Mouse (Mus musculus) left cerebral cortex, adult 18-20 months (tissue): ENCODE measurements around the gene Gm14443. TPM values are rescaled to one million over a fixed set of nuclear protein-coding genes. Genes with fewer than 3 reads are reported as not detected.
"Not testable (repeated sequence)": the region's sequence is repeated elsewhere in the genome, so short reads cannot be mapped to it uniquely, and the experiment has no call there.

Source experiments
- DNase-seq, 2 experiments: peaks; one replicate each; pipeline ENCODE4 v3.0.0; 2021 to 2022; ENCODE audit warnings: low spot score in 2 of 2, mixed read lengths in 1 of 2
- long read RNA-seq, 2 experiments: library from polyadenylated mRNA; stranded (forward); transcript quantifications; one replicate each; pipeline ENCODE4 v2.0.0; 2021
- total RNA-seq, 2 experiments: library from RNA; stranded (reverse); gene quantifications; 2 replicates each; pipeline ENCODE4 v1.2.3; 2021

Gm14443 gene
- 1 to 10 TPM; 5.4 to 5.6 TPM for total RNA-seq
- long read RNA-seq, experiment 1, result 0 reads
- long read RNA-seq, experiment 2, result 0 reads

DNA sequence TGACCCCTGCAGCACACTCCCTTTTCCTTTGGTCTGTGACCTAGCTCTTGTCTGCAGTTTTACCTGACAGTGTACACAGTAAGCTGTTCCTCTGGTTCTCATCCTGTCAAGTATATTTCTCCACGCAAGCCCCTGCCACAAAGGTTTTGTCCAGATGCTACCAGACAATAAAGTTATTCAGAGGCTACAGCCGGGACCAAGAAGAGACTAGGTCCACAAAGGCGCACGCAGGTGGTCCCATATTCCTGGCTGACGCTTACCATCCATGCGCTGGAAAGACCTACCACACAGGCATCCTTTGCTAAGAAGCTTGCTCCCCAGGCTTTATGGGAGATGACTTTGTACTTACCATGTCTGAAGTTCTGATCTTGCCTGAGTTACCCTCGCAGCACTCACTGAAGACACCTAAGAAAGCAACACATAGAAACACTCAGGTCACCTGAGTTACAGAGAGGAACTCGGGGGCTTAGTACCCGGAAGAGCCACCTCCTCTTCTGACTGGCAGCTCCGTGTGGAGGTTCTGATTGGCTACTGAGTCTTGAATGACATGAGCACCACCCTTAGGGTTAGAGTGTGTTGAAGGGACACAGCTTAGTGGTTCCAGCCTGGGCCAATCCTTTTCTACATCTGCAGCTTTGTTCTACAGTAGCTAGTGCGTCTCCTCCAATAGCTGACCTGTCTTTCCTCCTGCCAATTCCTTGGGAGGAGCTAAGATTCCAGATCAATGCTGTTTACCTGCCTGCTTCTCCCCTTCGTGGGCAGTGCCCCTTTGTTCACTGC, at the start of gene Gm14443:
Gene Gm14443, minus strand, starts transcription at position 471 of the 780 bp plus-strand sequence.
- DNase-seq, result not testable (repeated sequence)

DNA sequence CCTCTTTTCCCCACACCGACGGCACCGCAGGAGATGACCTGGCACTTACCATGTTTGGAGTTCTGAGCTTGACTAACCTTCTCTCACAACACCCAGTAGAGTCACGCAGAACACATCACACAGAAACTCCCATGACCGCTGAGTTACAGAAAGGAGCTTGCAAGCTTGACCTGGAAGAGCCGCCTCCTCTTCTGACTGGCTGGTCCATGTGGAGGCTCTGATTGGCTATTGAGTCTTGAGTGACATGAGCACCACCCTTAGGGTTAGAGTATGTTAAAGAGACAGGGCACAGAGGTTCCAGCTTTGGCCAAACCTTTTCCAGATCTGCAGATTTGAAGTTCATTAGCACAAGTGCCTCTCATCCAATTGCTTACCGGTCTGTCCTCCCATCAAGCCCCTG, 31.1 kb upstream of the Gm14443 start, which contains the start of gene Gm14391:
Gene Gm14391, minus strand, starts transcription at position 186 of the 400 bp plus-strand sequence.
- DNase-seq, result not testable (repeated sequence)

DNA sequence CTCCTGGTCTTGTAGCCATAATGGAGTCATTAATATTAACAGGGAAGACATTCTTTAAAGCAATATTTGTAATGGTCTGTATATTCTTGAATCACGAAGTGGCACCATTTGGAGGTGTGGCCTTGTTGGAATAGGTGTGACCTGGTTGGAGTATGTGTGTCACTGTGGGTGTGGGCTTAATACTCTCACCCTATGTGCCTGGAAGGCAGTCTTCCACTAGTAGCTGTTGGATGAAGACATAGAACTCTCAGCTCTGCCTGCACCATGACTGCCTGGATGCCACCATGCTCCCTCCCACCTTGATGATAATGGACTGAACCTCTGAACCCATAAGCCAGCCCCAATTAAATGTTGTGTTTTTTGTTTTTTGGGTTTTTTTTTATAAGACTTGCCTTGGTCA, 3.3 kb upstream of the Gm14443 start:
- not testable (repeated sequence) for DNase-seq

DNA sequence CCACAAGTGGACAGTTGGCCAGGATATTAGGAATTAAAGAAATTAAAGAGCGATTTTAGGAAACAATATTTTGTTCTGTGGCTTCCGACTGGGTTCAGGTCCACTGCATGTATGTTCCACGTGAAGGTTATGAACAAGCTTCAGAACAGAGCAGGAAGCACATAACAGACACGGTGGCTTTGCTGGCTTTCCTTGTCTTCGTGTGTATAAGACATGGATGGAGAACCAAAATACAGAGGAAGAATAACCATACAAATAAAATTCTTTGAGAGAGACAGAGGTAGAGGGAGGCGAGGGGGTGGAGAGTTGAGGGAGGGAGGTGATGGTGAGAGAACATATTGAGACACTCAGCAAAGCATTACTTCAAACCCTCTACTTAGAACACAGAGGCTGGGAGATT, 641 bp upstream of the Gm14443 start:
- DNase-seq, result no peak

DNA sequence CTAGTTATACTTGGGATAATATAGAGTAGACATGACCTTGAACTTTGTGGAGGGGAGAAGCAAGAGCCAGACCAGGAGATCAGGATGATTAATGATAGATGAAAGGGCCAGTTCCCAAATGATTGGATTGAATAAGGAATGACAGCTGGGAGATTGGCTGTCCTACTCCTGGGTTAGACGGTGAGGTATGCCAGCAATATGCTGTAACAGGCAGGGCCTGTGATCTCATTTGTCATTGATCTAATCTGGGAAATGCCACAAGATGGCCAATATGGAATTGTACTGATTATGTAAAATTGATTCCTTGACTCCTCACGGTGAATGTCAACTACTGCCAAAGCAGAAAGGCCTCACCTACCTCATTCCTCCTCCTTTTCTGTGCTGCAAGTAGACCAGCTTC, 1.6 kb downstream of the Gm14443 start:
- not testable (repeated sequence) for DNase-seq

DNA sequence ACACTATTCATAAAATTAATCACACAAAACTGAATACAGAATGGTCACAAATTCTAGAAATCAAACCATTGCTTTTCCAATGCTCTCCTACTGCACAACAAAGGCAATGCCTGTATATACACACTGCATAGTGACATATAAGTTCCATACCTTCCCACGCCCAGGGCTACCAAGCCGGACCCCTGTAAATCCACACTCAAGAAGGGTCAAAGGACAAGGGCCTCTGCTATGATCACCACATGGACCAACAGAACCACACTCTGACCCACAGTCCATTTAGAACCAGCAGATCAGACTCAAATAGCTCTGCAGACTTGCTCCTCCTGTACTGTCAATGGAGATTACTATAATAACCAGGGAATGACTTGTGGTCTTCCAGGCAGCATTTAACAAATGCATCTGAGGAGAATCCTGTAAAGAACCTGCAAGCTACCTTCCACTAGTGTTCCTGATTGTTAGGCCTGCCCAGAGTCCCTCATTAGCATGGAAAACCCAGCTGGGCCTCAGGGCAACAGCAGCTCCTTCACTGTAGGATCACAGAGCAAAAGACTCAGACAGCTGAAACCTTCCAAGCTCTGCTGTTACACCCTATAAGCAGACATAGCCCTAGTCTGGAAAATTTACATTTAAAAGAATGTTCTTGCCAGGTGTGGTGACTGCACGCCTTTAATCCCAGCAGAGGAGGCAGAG, 2.6 kb downstream of the Gm14443 start:
- DNase-seq, result not testable (repeated sequence)

DNA sequence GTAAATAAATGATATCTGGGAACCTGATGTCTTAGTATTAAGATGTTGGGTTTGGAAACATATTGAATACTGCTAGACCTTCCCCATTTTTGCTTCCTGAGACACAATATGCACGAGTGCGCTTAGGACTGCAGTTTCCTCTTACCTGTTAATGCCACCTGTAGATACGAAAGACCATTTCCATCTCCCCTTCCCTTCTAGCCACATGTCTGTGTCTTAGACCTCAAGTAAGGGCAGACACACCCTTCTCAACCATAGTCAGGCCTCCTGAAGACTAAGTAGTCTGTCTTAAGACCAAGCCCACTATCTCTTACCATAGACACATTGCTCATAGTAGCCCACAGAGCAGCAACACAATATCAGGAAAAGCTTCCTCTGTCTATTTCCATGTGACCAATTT, 3.5 kb downstream of the Gm14443 start:
- DNase-seq, result no peak

DNA sequence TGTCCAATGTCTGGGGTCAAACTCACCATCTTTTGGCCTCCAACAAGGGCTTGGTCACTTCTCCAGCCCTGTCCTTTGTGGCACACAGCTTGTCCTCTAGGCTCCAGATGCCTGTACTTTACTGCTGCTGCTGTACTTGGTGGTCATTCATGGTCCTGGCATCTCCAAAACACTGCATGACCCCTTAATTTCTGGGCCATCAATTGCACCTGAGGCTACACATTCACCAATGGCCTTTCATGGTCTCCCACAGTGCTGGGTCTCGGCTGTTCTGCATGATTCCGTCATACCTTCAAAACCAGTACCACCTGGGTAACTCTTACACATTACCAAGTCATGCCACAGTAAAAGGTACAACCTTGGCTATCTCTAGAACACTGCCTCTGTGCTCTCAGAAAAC, 8.8 kb downstream of the Gm14443 start:
- not testable (repeated sequence) for DNase-seq

DNA sequence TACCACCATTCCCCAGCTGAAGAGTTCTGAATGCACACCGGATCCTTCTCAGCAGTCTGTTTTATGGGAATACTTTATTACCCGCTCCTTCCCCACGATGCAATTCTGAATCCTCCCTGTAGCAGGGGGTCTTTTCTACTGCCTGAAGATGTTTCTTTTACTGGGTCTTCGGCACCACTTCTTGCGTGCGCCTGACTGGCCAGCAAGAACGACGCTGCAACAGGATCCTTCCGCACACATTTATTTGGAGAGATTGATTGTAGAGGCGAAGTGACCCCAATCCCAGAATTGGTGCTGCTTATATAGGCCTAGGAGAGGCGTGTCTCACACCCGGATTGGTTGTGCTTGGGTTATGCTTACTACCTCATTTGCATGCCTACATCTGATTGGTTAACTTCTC, 10.6 kb downstream of the Gm14443 start:
- not testable (repeated sequence) for DNase-seq

DNA sequence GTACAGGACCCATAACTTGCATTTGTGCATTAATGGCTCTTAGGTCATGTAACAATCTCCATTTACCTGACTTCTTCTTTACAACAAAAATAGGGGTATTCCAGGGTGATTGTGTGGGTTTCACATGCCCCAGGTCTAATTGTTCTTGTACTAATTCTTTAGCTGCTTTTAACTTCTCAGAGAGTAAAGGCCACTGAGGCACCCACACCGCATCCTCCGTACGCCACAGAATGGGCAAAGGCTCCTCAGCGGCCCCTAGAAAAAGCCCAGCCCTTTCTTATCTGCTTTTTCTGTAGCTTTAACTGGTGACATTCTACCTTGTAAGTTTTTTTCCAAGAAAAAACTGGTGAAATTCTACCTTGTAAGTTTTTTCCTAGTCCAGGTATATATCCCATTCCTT, 14.2 kb downstream of the Gm14443 start:
- DNase-seq, result not testable (repeated sequence)

DNA sequence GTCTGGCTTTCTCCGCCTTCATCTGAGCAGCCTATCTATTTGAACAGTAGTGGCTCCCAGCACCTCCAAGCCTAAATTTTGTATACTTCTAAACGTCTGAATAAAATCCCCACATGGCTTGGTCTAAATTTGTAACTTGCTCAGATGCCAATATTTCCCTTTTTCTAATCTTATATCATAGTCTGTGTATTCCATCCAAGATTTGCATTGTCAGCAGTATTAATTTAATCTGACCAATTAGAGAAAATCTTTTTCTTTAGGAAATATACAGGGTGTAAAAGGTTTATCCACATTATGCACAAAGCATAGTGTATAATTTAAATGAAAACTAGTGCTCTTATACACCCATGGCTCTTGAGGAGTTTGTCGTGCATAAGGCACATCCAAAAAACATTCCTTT, 17.0 kb downstream of the Gm14443 start:
- no peak for DNase-seq

DNA sequence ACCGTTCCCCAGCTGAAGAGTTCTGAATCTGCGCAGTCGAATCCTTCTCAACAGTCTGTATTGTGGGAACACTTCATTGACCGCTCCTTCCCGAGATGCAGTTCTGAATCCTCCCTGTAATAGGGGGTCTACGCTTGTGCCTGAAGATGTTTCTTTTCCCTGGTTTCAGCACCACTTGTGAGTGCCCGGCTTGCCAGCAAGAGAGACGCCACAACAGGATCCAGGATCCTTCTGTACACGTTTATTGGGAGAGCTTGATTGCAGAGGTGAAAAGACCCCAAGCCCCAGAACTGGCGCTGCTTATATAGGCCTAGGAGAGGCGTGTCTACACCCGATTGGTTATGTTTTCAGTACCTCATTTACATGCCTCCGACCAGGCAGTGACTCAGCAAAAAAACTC, 19.0 kb downstream of the Gm14443 start:
- no peak for DNase-seq

DNA sequence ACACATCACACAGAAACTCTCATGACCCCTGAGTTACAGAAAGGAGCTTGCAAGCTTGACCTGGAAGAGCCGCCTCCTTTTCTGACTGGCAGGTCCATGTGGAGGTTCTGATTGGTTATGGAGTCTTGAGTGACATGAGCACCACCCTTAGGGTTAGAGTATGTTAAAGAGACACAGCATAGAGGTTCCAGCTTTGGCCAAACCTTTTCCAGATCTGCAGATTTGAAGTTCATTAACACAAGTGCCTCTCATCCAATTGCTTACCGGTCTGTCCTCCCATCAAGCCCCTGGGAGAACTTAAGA, 33.7 kb downstream of the Gm14443 start, which contains the start of gene Gm14399:
Gene Gm14399, minus strand, starts transcription at position 20 of the 303 bp plus-strand sequence.
- DNase-seq, result not testable (repeated sequence)

DNA sequence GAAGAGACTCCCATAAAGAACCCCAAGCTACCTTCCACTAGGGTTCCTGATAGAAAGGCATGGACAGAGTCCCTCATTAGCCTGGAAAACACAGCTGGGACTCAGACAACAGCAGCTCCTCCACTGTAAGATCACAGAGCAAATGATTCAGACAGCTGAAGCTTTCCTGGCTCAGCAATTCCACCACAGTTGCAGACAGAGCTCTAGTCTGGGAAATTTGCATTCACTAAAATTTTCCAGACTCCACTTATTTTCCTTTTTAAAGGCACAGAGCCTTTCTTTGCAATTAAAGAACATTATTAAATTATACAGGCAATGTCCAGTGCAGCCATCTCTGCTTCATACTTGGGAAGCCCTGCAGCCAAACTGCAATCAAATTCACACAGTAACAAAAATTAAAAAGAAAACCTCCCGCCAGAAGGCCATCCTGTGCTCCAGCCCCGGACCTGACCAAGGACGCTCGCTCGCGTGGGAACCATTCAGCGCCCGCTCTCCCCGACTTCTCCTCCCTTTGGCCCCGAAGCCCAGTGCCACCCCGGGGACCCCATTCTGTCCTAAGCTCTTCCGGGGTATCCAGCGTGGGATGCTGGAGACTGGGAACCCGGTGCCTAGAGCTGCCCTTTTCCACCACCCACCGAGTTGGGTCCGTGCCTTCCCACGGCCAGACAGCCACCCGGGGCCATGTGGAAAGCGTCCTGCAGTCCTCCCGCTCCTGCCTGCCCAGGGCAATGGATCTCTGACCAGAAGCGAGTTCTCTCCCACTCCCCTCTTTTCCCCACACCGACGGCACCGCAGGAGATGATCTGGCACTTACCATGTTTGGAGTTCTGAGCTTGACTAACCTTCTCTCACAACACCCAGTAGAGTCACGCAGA, 34.3 kb downstream of the Gm14443 start:
- DNase-seq, result peak; percentile 10 to 22

DNA sequence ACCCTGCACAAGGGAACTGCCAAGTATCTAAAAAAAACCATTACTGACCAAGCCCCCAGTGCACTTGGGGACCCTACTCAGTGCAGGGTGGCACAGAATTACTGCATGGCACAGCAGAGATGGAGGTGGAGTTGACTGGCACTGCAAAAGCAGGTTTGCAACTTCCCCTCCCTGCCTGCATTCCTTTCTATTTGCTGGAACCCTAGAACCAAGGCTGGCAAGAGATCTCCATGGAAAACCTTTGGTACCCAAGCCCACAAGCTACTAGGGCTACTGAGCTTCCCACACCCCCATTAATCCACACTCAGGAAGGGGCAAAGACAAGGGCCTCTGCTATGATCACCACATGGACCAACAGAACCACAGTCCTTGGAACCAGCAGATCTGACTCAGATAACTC, 35.0 kb downstream of the Gm14443 start:
- not testable (repeated sequence) for DNase-seq

Other genes starting within 250 kb of the Gm14443 start
- 1 to 10 TPM; 1.1 to 2.0 TPM for gene Gm14444, start 165.6 kb downstream of the Gm14443 start, total RNA-seq
- gene Gm14393, start 108.1 kb downstream of the Gm14443 start, total RNA-seq, result 1 to 10 TPM in 1 of 2 experiments, under 1 TPM in 1; 0.84 to 1.4 TPM
- 10 to 100 TPM; 19.0 to 20.1 TPM for gene Gm14399, start 33.9 kb downstream of the Gm14443 start, total RNA-seq
- 100 to 1,000 TPM in 1 of 2 experiments, 10 to 100 TPM in 1; 90.2 to 102 TPM for gene Gm14391, start 31.0 kb upstream of the Gm14443 start, total RNA-seq
- gene Gm14440, start 99.3 kb upstream of the Gm14443 start, total RNA-seq, result 10 to 100 TPM in 1 of 2 experiments, not detected in 1; 15.3 TPM
- gene Gm4631, start 162.3 kb upstream of the Gm14443 start, total RNA-seq, result 10 to 100 TPM; 59.3 to 70.6 TPM
- 1 to 10 TPM; 6.6 to 7.0 TPM for gene Zfp968, start 196.6 kb upstream of the Gm14443 start, total RNA-seq